Mouse (Mus musculus) ZHBTc4 (cell line): ENCODE data around the gene Abcf1.
A peak's percentile ranks its signal among the peaks of the same experiment; 100 is the strongest.

Source experiments
- DNase-seq: peaks from one replicate; pipeline ENCODE4 v3.0.0-alpha.2; 2011; ENCODE audit warnings: low read depth, low spot score

Abcf1 gene

GRCm38 (mm10) chr17:35920384-35920783 is 49.2 kb downstream of the Abcf1 start:
- DNase-seq = peak; percentile 26

DNA sequence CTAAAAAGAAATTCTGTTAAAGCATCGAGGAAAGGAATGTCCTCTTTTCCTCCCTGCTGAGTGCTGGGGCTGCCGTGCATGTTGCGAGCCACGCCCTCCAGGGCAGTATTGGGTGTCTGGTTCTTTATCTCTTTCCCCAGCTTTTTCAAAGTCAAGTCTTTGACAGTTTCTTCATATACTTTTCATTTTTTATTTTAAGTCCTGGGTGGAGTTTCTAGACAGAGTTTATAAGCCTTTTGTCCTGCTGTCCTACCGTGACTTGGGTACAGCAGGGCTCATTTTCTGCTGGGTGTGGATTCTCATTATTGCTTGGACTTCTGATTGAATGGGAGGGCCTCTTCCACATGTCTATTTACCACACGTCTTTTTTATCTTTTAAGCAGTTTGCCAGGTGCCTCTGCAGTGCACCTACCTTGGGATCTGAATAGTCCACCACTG is 49.7 kb downstream of the Abcf1 start:
- DNase-seq = peak; percentile 75

GRCm38 (mm10) chr17:35919060-35919715 is 50.4 kb downstream of the Abcf1 start:
- peak; percentile 98 for DNase-seq

GRCm38 (mm10) chr17:35918276-35919059 is 51.1 kb downstream of the Abcf1 start:
- DNase-seq = peak; percentile 86

DNA sequence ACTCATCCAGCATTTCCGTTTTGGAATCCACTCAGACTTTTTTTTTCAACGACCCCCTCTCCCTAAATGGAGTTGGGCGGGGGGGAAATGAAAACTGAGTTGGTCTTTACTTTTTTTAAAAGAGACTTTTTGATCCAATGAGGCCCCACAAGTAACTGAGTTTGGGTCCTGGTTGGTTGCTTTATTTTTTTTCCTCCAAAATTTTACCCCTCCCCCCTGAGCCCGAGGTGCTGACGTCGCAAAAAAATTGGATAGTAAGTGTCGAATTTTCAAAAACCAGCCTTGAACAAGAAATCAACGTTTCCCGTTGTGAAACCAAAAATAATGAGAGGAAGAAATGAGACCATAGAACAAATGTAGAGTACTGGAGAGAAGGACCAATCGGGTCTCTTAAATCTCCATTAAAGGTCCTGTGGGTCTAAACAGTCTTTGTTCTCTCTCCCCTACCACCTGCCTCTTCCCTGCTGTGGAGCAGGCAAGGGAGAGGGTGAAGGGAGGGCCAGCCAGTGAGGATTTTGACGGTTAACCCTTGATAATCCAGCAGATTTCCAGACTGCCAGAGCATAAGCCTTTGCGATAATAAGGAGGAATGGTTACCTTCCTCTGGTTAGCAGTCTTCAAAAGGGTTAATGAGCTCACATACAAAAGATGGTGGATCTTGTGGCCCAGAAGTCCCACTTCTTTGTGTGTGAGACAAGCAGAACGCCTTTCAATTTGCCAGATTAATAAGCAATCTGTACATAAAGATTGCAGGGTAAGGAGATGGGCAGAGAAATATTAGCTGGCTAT is 51.9 kb downstream of the Abcf1 start:
- DNase-seq = peak; percentile 84

GRCm38 (mm10) chr17:35917143-35917462 is 52.5 kb downstream of the Abcf1 start:
- peak; percentile 45 for DNase-seq

DNA sequence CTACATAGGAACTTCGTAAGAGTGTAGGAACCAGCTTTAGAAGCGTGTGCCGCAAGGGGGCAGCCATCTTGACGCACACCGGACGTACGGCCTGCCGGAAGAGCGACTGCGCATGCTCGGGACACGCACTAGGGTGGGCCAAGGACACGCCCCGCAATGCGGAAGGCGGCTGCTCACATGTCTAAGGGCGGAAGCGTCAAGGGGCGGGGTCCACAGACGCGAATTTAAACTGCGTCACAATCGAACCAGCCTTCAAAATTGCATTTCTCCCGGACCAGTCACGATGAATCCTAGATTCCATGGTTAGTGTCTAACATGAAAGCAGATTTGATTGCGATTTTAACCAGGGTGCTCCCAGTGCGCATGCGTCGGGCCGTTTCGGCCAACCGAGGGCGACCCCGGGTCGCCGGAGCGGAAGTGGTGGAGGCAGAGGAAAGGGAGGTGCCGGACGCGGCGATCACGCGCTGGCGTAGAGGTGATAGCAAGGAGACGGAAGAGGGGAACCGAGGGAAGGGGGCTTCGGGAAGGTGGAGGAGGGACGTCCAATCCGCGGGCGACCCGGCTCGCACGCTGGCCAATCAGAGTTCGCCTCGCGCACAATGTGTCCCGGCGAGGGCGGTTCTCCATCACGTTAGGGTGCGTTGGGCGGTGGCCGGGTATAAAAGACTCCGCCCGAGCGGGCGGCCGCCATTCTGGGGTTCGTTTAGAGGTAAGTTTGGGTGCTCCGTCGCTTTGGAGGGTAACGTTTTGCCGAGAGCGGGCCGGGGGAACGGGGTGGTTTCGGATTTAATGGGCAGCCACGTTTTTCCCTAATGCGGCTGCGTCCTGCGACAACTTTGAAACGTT is 53.0 kb downstream of the Abcf1 start, which contains the start of the genes Mrps18b and Ppp1r10:
Mrps18b (minus strand) TSS at position 93 of the 846 bp plus-strand sequence.
Ppp1r10 (plus strand) TSS at position 138 of the 846 bp plus-strand sequence.
- DNase-seq = peak; percentile 100

- peak; percentile 57 for DNase-seq
Observed at GRCm38 (mm10) chr17:35915538-35916296, 53.8 kb downstream of the Abcf1 start.

- no peak for DNase-seq
Observed at GRCm38 (mm10) chr17:35914975-35915374, 54.6 kb downstream of the Abcf1 start.

DNA sequence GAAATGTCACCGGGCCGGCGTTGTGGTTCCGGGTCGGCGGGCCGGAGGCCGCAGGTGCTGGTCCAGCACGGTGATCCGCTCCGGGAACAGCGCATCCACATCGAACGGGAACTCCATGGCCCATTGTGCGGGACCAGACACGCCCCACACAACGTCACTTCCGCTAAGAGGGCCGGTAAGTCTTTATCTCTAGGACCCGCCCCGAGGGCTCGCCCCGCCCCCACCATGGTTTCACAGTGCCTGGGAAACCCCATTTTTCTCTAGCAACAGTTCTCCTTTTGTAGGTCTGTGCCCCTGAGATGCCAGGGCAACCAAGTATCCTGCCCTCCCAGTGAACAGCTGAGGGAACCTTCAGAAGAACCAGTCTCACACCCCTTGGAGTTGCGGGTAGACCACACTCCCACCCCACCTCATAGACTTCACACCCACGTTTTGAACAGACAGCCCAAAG is 59.6 kb downstream of the Abcf1 start, which contains the start of gene Atat1:
Atat1 (minus strand) TSS at position 157 of the 451 bp plus-strand sequence.
- DNase-seq = peak; percentile 96

- no peak for DNase-seq
Observed at GRCm38 (mm10) chr17:35909186-35909918, 60.2 kb downstream of the Abcf1 start.

GRCm38 (mm10) chr17:35907609-35908008 is 62.0 kb downstream of the Abcf1 start:
- DNase-seq = no peak
